Mouse (Mus musculus) cortical plate, adult 2 months (tissue): ENCODE data around the gene Denr.

ENCODE experiments used
- CTCF ChIP-seq: fragments of 200-500 bp; IDR thresholded peaks from 2 replicates; pipeline ENCODE4 v1.5.1; 2011; ENCODE audit warnings: mild to moderate bottlenecking, control low read depth, low read length; ENCODE audit not compliant: insufficient read depth; ENCODE audit errors: extremely low read depth
- POLR2A ChIP-seq: fragments of 200-500 bp; IDR thresholded peaks from 2 replicates; pipeline ENCODE4 v1.6.1; 2011; ENCODE audit warnings: mild to moderate bottlenecking, low read length, control low read depth; ENCODE audit not compliant: insufficient read depth; ENCODE audit errors: extremely low read depth

DNA sequence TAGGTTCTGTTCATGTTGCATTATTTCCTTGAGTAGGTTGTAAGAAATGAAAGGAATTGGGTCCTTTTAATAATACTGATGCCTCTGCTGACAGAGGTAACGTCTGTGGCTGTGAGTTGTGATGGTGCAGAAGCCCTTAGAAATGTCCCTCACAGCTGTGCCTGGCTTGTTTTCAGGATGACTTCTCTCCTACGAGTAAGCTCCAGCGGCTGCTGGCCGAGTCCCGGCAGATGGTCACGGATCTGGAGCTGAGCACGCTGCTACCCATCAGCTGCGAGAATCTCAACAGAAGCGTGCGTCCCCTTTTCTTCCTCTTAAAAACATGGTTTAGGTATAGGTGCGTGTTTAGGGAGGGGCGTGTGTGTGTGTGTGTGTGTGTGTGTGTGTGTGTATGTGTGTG is 54.1 kb downstream of the Denr start:
- TF ChIP-seq CTCF = no peak
- TF ChIP-seq POLR2A = no peak
